Mouse (Mus musculus) spleen, adult 12 weeks (tissue): Measurements from ENCODE around the gene Arrdc1.

Source experiments
- DNase-seq: peaks from one replicate; pipeline ENCODE4 v3.0.0; 2022; ENCODE audit warnings: low spot score

Gene Arrdc1

GRCm38 (mm10) chr2:24923561-24923960 lies 11.5 kb downstream of the Arrdc1 start:
- DNase-seq, result no peak

- no peak for DNase-seq
Observed at GRCm38 (mm10) chr2:24919839-24920175, 15.2 kb downstream of the Arrdc1 start.

GRCm38 (mm10) chr2:24918930-24919838 lies 15.9 kb downstream of the Arrdc1 start, which contains the start of gene Ehmt1:
Ehmt1 (minus strand) TSS chr2:24919614.
- peak; percentile 92 for DNase-seq

GRCm38 (mm10) chr2:24914762-24915161 lies 20.3 kb downstream of the Arrdc1 start:
- DNase-seq, result no peak

GRCm38 (mm10) chr2:24912589-24912988 lies 22.5 kb downstream of the Arrdc1 start:
- no peak for DNase-seq

GRCm38 (mm10) chr2:24912189-24912588 lies 22.9 kb downstream of the Arrdc1 start:
- DNase-seq, result no peak

GRCm38 (mm10) chr2:24910481-24910880 lies 24.6 kb downstream of the Arrdc1 start:
- DNase-seq, result no peak

GRCm38 (mm10) chr2:24905653-24906155 lies 29.3 kb downstream of the Arrdc1 start:
- no peak for DNase-seq

DNA sequence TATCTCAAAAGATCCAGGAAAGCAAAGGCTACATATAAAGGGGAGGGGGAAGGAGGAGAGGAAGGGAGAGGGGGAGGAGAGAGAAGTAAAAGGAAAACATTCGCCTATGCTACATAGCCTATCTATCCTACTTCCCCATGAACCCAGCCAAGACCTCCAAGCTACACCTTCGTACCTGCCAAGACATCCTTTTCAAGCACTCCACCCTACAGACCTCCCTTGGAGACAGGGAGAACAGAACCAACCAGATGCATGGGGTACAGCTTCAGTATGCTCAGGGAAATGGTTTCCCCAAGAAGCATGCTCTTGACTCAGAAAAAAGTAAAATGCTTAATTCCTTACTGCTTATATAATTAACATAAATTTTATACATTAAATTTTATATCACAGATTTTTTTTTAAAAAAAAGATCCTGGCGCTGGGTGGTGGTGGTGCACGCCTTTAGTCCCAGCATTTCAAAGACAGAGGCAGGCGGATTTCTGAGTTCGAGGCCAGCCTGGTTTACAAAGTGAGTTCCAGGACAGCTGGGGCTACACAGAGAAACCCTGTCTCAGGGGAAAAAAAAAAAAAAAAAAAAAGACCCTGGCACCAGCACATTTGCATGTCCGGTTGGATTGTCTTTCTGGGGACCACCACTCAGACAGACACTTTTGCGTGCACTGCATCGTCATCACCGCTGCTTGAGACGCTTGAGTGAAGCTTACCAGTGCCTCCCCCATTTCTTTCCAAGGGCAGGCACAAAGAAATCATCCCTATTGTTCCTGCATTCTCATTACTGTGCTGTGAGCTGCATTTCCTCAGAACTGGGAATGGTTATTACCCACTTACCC lies 30.0 kb downstream of the Arrdc1 start:
- no peak for DNase-seq

DNA sequence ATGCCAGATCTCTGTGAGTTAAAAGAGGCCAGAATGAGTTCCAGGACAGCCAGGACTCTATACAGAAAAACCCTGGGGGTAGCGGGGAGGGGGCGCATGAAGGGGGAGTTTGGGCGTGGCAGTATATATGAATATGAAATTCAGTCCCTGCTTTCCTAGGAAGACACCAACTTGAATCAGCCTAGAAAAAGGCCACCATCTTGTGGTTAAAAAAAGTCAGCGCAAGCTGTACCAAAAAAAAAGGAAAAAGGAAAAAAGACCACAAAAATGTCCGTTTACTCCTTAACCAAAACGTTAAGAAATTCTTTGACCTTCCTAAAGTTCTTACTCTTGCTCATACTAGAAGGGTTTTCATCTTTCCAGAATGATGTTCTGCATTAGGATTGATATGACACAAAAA lies 32.1 kb downstream of the Arrdc1 start:
- no peak for DNase-seq

GRCm38 (mm10) chr2:24901055-24901454 lies 34.0 kb downstream of the Arrdc1 start:
- no peak for DNase-seq

DNA sequence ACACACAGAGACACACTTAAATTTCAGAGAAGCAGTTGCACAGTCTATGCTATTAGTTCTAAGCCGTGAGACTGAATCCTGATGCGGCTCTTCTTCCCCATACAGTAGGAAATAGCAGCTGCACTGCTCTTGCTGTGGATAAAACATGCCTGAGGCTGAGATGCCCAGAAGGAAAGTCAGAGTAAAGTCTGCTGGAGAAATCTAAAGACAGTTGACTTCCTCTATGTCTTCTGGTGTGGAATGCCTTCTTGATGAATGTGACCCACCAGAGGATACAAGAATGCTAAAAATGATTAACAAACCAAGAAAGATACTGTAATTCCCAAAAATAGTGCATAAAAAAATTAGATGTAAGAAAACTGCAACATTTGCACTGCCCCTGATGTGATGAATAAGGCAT lies 35.8 kb downstream of the Arrdc1 start:
- no peak for DNase-seq

DNA sequence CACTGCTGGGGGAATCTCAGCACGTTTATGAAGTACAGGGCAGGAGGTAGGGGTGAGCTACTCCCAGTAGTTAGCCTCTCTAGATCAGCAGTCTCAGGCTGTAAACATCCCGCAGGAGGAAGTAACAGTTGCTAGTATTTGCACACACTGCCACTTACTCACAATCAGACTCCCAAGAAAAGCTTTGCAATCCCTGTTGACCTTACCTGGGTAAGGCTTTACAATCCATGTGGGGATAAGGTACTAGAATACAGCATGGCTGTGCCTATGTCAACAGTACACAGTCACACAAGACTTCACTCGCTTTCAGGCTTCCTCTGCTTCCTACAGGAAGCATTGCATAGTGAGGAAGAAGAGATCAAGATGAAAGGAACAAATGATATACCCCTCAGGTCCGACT lies 38.3 kb downstream of the Arrdc1 start:
- no peak for DNase-seq

GRCm38 (mm10) chr2:24894211-24894610 lies 40.8 kb downstream of the Arrdc1 start:
- no peak for DNase-seq

- DNase-seq, result no peak
Observed at GRCm38 (mm10) chr2:24892318-24892717, 42.7 kb downstream of the Arrdc1 start.

- DNase-seq, result no peak
Observed at GRCm38 (mm10) chr2:24890541-24891447, 44.3 kb downstream of the Arrdc1 start.

DNA sequence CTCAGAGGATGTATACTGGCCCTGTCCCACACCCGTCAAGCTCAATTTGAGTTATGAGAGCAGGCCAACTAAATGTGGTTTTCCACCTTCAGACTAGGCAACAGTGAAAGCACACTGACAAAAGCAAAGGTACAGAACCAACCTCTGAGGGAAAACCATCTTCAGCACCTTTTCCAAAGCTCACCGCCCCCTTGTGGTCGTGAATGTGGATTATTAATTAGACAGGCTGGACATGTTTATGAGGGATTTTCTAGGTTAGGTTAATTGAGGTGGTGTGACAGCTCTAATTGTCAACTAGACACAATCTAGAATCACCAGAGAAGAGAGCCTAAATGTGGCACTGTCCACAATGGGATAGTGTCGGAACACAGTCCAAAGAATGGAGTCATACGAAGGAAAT lies 46.2 kb downstream of the Arrdc1 start:
- no peak for DNase-seq

DNA sequence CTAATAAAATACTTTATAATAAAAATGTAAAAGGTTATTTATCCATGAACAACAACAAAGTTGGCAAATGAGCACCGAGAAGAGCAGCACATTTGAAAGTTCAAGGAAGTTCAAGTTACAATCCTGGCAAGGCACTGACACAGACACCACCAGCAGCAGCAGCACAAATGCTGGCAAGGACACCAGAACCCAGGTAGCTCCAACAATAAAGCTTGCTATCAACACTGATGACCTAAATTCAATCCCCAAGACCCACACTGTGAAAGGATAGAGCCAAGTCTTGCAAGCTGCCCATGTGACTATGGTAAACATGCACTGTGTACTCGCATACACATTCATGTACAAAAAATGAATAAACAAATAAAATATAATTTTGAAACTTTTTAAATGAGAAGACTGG lies 54.4 kb downstream of the Arrdc1 start:
- no peak for DNase-seq
